Mouse (Mus musculus) liver, embryonic 15.5 days (tissue): Measurements from ENCODE around the gene Rpl7a. TPM values are rescaled to one million over a fixed set of nuclear protein-coding genes. Genes with fewer than 3 reads are reported as not detected.
"Not testable (repeated sequence)": the region's sequence is repeated elsewhere in the genome, so short reads cannot be mapped to it uniquely, and the experiment has no call there.

Experiments
- ATAC-seq: fragments of 200-750 bp; cut with Nextera tagmentation; 2 replicates; pipeline ENCODE4 v1.8.0; 2017; ENCODE audit warnings: moderate number of reproducible peaks, mild to moderate bottlenecking, moderate library complexity; ENCODE audit not compliant: insufficient read depth
- H3K27ac ChIP-seq: fragments of 300-500 bp; sonication (generic); replicated peaks from 2 replicates; pipeline ENCODE4 v1.5.1; 2015; ENCODE audit warnings: mild to moderate bottlenecking, inconsistent platforms
- H3K27me3 ChIP-seq: fragments of 300-500 bp; sonication (generic); 2 replicates; pipeline ENCODE4 v1.6.1; 2015; ENCODE audit warnings: mild to moderate bottlenecking, inconsistent platforms
- H3K36me3 ChIP-seq: fragments of 300-500 bp; sonication (generic); replicated peaks from 2 replicates; pipeline ENCODE4 v1.6.1; 2015; ENCODE audit warnings: moderate library complexity, mild to moderate bottlenecking, inconsistent platforms
- H3K4me1 ChIP-seq: fragments of 300-500 bp; sonication (generic); replicated peaks from 2 replicates; pipeline ENCODE4 v1.6.1; 2015; ENCODE audit warnings: inconsistent platforms
- H3K4me2 ChIP-seq: fragments of 300-500 bp; sonication (generic); 2 replicates; pipeline ENCODE4 v1.6.1; 2015; ENCODE audit warnings: moderate library complexity, mild to moderate bottlenecking, inconsistent platforms
- H3K4me3 ChIP-seq: fragments of 300-500 bp; sonication (generic); replicated peaks from 2 replicates; pipeline ENCODE4 v1.5.1; 2015; ENCODE audit warnings: mild to moderate bottlenecking, inconsistent platforms
- H3K9ac ChIP-seq: fragments of 300-500 bp; sonication (generic); 2 replicates; pipeline ENCODE4 v1.6.1; 2015; ENCODE audit warnings: moderate library complexity, mild to moderate bottlenecking, inconsistent platforms
- H3K9me3 ChIP-seq: fragments of 300-500 bp; sonication (generic); replicated peaks from 2 replicates; pipeline ENCODE4 v1.6.1; 2016; ENCODE audit warnings: inconsistent platforms
- WGBS: fragments of 180-500 bp; shearing (Covaris S2); methylation state at CpG from one replicate; pipeline ENCODE4 v1.1.7; 2015; ENCODE audit warnings: mixed read lengths; ENCODE audit not compliant: insufficient replicate concordance; 5-methylcytosine and 5-hydroxymethylcytosine counted together
- polyA plus RNA-seq: library from polyadenylated mRNA; unstranded; fragments of >200 nt; fragmentation: Nextera tagmentation; extraction: Ambion mirVana; gene quantifications from 2 replicates; pipeline ENCODE4 v1.2.1, GENCODE M21; 2015

Gene Rpl7a
- 341 and 352 TPM in 2 replicates for polyA plus RNA-seq

DNA sequence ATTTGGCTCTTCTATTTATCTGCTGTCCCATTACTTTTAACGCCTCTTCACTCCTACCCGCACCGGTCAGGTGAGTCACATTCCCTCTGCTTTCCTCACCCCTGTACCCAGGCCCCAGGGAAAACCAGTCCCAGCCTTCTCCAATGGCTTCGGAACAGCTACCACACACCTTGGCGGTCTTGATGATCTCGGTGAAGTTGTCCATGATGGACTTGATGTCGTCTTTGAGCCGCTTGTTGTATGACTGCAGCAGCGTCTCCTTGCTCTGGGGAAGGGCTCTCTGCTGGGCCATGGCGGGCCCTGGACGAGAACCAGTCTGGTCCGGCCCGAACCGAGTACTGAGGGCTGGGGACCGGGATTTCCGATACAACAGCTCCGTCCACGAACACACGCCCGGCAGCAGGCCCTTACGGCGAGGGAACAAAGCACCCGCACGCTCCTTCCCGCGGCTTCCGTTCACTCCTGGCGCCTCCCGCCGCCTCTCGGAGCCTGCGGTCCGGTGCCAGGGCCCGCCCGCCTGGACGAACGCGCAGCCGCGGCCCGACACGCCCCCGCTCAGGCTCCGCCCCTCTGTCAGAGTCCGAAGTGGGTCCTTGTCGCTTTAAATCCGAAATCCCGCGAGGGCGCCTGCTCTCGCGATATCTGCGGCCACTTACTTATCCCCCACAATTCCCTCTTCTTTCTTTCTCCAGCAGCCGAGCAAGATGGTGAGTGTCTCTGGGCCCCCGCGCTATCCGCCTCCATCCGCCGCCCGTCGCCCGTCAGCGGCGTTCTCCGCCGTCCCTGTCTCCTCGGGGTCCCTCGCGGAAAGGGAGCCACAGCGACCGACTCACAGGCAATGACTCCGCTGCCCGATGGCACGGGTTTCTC, at the start of gene Rpl7a, which contains the start of gene Med22:
TSS of gene Rpl7a (plus strand) at position 641 of the 870 bp plus-strand sequence.
TSS of gene Med22 (minus strand) at position 554 of the 870 bp plus-strand sequence.
- H3K27ac ChIP-seq = peak within 1 kb of the TSS; percentile 86
- WGBS = under 1% methylated on average over 74 of the region's 74 CpGs
- H3K4me1 ChIP-seq = peaks cover 62% of the 10 kb centered on the region
- H3K36me3 ChIP-seq = peaks cover 71% of the 10 kb centered on the region
- H3K9me3 ChIP-seq = no peaks in the 10 kb centered on the region
- H3K9ac ChIP-seq = peak within 1 kb of the TSS; percentile 90
- H3K27me3 ChIP-seq = no peaks in the 10 kb centered on the region
- H3K4me3 ChIP-seq = peak within 1 kb of the TSS; percentile 77
- peak; percentile 92 for ATAC-seq
- peak within 1 kb of the TSS; percentile 82 for H3K4me2 ChIP-seq

DNA sequence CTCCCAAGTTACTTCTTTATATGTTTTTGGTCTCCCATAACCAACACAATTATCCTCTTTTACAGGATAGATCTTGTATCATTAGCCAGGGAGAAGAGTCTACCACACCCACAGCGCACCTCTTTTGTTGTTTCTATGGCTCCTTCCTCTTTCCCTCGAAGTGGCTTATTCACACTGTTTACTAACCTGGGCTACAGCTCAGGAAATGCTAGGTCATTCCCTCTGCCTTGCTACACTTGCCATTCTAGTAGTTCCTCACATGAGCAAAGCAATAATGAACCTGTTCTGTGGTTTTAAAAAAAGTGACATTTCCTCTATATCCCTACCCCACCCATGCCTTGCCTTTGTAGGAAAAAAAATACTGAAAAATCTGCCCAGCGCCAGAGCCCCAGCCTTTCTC, 47.7 kb upstream of the Rpl7a start:
- no peak overlapping the region for H3K27ac ChIP-seq
- H3K9ac ChIP-seq = no peak overlapping the region
- H3K4me1 ChIP-seq = no peaks in the 10 kb centered on the region
- H3K4me3 ChIP-seq = no peak overlapping the region
- H3K4me2 ChIP-seq = no peak overlapping the region
- no peaks in the 10 kb centered on the region for H3K36me3 ChIP-seq
- 35% methylated on average over 3 of the region's 3 CpGs for WGBS
- H3K9me3 ChIP-seq = no peaks in the 10 kb centered on the region
- ATAC-seq = no peak
- H3K27me3 ChIP-seq = 0 out of 2 replicates have a peak, but pooled peaks cover 2% of the 10 kb centered on the region

DNA sequence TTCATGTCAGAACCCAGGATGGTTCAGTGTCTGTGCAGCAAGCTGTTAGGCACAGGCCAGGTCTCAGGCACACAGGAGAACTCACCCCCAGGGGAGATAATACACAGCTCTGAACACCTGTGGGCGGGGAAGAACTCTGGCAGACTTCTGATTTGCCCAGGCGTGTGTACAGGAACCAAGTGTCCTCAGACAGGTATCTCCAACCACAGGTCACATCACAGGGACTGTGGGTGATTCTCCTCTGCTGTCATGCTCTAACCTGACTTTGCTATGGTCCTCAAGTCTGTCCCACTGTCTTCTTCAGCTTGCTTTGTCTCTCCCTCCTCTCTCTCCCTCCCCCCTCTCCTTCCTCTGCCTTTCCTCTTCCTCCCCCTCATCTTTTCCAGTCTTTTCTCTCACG, 45.7 kb upstream of the Rpl7a start, which contains the start of gene Abo:
TSS of gene Abo (minus strand) at position 101 of the 400 bp plus-strand sequence.
- Histone ChIP-seq H3K4me3 (no peak within 1 kb of the TSS), H3K27ac (no peak within 1 kb of the TSS), H3K4me1 (no peaks in the 10 kb centered on the region), H3K9me3 (no peaks in the 10 kb centered on the region), H3K9ac (no peak within 1 kb of the TSS), H3K4me2 (no peak within 1 kb of the TSS), H3K36me3 (no peaks in the 10 kb centered on the region), H3K27me3 (peaks cover 2% of the 10 kb centered on the region; the same call in 1 of the 2 replicates)
- 39% methylated on average over 3 of the region's 3 CpGs for WGBS
- ATAC-seq = no peak

DNA sequence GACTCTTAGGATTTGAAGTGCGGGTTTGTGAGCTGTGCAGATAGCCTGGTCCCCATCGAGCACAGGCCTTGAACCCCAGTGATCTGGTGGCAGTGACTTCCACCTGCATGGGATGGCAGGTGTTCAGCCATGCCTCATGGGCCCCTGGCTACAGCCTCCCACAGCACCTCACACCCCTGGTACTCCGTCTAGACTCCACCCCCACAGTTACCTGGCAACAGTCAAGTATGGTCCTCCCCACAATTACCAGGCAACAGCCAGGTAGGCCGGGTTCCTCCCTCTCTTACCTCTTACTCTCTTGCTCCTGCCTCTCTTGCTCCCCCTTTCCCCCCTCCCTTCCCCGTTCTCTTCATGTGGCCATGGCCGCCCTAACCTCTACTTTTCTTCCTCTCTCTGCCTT, 39.9 kb upstream of the Rpl7a start:
- no peak for ATAC-seq
- Histone ChIP-seq H3K9me3 (no peaks in the 10 kb centered on the region), H3K9ac (no peak overlapping the region), H3K27me3 (peaks cover 5% of the 10 kb centered on the region; the same call in 1 of the 2 replicates), H3K4me1 (no peaks in the 10 kb centered on the region), H3K36me3 (no peaks in the 10 kb centered on the region), H3K4me2 (no peak overlapping the region), H3K27ac (no peak overlapping the region), H3K4me3 (no peak overlapping the region)
- 47% methylated on average over 6 of the region's 6 CpGs for WGBS

DNA sequence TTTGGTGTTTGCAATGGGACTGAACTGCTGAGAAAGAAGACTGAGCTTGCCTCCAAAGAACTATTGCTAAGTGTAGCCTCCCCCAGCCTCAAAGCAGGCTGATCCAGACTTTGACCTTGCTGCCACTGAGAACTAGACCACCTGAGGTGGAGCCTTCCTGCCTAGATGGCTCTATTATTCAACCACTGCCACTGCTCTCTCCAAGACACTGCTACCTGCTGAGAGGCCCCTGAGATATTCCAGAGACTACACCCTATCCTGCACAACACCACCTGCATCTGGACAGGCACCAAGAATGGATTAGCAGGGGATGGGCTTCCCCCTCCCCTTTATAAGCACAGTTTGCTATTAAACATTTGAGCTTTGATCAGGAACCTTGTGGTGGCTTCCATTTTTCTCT, 32.0 kb upstream of the Rpl7a start:
- Histone ChIP-seq H3K4me2 (no peak overlapping the region), H3K4me3 (no peak overlapping the region), H3K9ac (no peak overlapping the region), H3K9me3 (no peaks in the 10 kb centered on the region), H3K27me3 (no peaks in the 10 kb centered on the region), H3K36me3 (no peaks in the 10 kb centered on the region), H3K4me1 (no peaks in the 10 kb centered on the region), H3K27ac (no peak overlapping the region)
- ATAC-seq = no peak

DNA sequence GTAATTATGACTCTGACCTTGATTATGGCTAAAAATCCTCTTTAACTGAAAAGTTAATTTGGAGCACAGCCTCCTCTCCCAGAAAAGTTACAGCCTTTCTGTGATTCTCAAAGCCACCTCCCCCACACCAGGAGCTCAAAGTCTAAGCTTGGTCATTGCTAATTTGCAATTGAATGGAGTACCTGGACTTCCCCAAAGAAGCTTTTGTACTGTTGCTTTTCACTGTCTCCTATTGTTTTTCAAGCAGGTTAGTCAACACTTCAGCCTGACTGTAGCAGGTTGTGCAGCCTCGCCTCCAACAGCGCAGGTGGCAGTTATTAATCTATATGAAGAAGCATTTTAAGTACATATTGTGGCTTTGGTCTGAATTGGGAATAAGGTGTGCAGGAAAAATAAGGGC, 25.0 kb upstream of the Rpl7a start:
- H3K4me1 ChIP-seq, H3K9ac ChIP-seq, H3K9me3 ChIP-seq, H3K27ac ChIP-seq, H3K4me2 ChIP-seq, H3K27me3 ChIP-seq, H3K4me3 ChIP-seq, ATAC-seq: not testable (repeated sequence)
- H3K36me3 ChIP-seq = peaks cover 20% of the 10 kb centered on the region
- WGBS = 84% methylated on average over 2 of the region's 2 CpGs

DNA sequence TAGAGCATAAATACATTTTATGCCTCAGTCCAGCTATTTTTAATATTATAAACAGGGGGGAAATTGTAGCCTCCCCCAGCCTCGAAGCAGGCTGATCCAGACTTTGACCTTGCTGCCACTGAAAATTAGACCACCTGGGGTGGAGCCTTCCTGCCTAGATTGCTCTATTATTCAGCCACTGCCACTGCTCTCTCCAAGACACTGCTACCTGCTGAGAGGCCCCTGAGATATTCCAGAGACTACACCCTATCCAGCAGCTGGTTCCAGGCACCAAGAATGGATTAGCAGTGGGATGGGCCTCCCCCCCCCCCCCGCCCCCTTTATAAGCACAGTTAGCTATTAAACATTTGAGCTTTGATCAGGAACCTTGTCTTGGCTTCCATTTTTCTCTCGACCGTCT, 24.4 kb upstream of the Rpl7a start:
- H3K4me2 ChIP-seq, ATAC-seq, H3K4me3 ChIP-seq, H3K9me3 ChIP-seq, H3K27ac ChIP-seq, H3K27me3 ChIP-seq, H3K4me1 ChIP-seq, H3K9ac ChIP-seq: not testable (repeated sequence)
- WGBS = 58% methylated on average over 4 of the region's 4 CpGs
- H3K36me3 ChIP-seq = peaks cover 27% of the 10 kb centered on the region

DNA sequence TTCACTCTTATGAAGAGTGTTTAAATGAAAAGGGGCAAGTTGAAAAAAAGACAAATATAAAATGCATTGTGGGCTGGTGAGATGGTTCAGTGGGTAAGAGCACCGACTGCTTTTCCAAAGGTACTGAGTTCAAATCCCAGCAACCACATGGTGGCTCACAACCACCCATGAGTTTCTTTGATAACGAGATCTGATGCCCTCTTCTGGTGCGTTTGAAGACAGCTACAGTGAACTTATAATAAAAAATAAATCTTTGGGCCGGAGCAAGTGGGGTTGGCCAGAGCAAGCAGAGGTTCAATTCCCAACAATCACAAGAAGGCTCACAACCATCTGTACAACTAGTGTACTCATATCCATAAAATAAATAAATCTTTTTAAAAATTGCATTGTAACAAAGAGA, 14.7 kb upstream of the Rpl7a start:
- Histone ChIP-seq H3K9me3 (no peaks in the 10 kb centered on the region), H3K4me1 (peaks cover 6% of the 10 kb centered on the region), H3K27ac (no peak overlapping the region), H3K4me2 (no peak overlapping the region), H3K4me3 (no peak overlapping the region), H3K36me3 (peaks cover 85% of the 10 kb centered on the region), H3K9ac (no peak overlapping the region), H3K27me3 (no peaks in the 10 kb centered on the region)
- ATAC-seq = no peak
- WGBS = 77% methylated on average over 4 of the region's 4 CpGs

DNA sequence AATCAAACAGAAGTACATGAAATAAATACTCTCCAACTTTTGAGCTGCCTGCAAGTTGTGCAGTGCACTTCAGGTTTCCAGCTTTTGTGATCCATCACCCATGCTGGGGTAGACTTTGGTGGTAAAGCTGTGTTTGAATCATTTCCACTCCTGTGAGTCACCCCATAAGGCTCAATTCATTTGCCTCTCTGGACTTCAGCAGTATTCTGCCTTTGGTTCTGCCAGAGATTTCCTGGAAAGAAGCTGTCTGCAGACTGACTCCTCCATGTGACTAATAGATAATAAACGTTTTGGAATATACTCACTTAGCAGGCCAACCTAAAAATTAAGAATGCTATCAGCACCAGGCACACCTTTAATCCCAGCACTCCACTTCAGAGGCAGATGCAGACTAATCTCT, 9.8 kb upstream of the Rpl7a start:
- H3K4me3 ChIP-seq = 0 out of 2 replicates have a peak overlapping the region, but pooled peaks have one; percentile 86
- no peak overlapping the region for H3K27ac ChIP-seq
- ATAC-seq = no peak
- H3K27me3 ChIP-seq = no peaks in the 10 kb centered on the region
- H3K9ac ChIP-seq = no peak overlapping the region
- 20% methylated on average over 1 of the region's 1 CpGs for WGBS
- peaks cover 59% of the 10 kb centered on the region for H3K36me3 ChIP-seq
- H3K4me1 ChIP-seq = peaks cover 42% of the 10 kb centered on the region
- H3K9me3 ChIP-seq = no peaks in the 10 kb centered on the region
- 0 out of 2 replicates have a peak overlapping the region, but pooled peaks have one; percentile 85 for H3K4me2 ChIP-seq

DNA sequence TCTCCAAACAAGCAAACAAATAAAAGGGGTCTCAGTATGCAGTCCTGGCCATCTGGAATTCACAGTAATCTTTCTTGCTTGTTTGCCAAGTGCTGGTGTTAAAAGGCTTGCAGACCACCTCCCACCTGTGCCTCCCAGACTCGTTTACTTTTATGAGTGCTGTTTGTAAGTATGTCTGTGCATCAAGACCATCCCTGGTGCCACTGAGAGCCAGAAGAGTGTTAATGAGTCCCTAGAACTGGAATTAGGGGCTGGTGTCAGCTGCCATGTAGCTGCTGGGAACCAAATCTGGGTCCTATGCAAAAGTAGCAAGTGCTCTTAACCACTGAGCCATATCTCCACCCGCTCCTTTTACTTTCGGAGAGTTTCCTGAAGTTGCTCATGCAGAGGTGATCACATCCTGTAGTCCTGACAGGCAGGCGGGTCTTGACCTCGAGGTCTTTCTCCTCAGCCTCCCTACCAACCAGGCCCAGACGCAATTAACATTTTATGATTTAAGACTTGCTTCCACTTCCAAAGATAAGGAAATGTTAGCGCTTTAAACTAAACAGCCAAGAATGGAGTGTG, 8.6 kb upstream of the Rpl7a start:
- no peaks in the 10 kb centered on the region for H3K9me3 ChIP-seq
- H3K9ac ChIP-seq = peak overlapping the region; percentile 80
- H3K27ac ChIP-seq = peak overlapping the region; percentile 91
- H3K4me3 ChIP-seq = peak overlapping the region; percentile 86
- no peak for ATAC-seq
- 3% methylated on average over 7 of the region's 7 CpGs for WGBS
- no peaks in the 10 kb centered on the region for H3K27me3 ChIP-seq
- H3K4me1 ChIP-seq = peaks cover 42% of the 10 kb centered on the region
- peaks cover 59% of the 10 kb centered on the region for H3K36me3 ChIP-seq
- peak overlapping the region; percentile 85 for H3K4me2 ChIP-seq

DNA sequence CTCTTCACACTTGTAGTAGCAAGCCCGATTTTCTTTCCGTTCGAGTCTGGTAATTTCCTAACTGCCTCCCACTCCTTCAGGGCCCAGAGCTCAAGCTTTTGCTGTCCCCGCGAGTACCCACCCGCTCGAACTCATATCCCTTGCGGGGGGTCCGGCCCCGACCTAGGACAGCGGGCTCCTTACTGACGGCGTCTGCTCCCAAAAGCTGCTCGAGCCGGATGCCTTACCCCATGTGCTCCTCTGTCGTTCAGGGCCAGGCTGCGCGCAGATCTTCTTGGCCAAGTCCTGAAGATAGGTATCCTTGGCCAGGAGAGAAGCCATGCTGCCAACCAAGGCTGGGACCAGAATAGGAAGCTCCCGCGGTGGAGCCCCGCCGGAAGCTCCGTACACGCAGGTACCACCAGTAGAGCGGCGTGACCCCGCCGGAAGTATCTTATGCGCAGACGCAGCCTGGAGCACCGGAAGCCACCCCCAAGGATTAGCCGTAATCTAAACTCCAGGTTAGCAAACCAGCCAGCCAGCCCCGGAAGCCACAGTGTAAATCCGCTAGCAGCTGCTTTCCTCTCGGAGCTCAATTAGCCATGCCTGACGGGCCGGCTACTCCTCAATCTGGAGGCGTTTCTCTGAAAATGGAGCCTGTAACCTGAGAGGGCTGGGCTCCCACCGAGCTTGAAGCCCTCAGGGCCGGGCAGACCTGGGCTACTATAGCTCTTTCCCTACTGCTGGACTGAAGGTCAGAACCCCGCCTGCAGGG, 7.9 kb upstream of the Rpl7a start, which contains the start of gene Surf6:
TSS of gene Surf6 (minus strand) at position 413 of the 754 bp plus-strand sequence.
- H3K9ac ChIP-seq = peak within 1 kb of the TSS; percentile 80
- no peaks in the 10 kb centered on the region for H3K27me3 ChIP-seq
- peak; percentile 91 for ATAC-seq
- H3K4me1 ChIP-seq = peaks cover 43% of the 10 kb centered on the region
- H3K4me2 ChIP-seq = peak within 1 kb of the TSS; percentile 85
- H3K9me3 ChIP-seq = no peaks in the 10 kb centered on the region
- under 1% methylated on average over 41 of the region's 41 CpGs for WGBS
- H3K27ac ChIP-seq = peak within 1 kb of the TSS; percentile 91
- peak within 1 kb of the TSS; percentile 86 for H3K4me3 ChIP-seq
- peaks cover 59% of the 10 kb centered on the region for H3K36me3 ChIP-seq
